Mouse (Mus musculus) spleen, adult 2 months (tissue): ENCODE data around the gene Atg7. TPM values are rescaled to one million over a fixed set of nuclear protein-coding genes. Genes with fewer than 3 reads are reported as not detected.

ENCODE experiments used
- DNase-seq, 2 experiments: peaks; one replicate each; pipeline versions ENCODE4 v3.0.0 to v3.0.0-alpha.2; 2012 to 2021; ENCODE audit warnings: low spot score in 2 of 2, low read depth in 1 of 2
- H3K27ac ChIP-seq: fragments of 200-500 bp; 2 replicates; pipeline ENCODE4 v1.5.1; 2012; ENCODE audit warnings: low read length, inconsistent platforms; ENCODE audit not compliant: insufficient read depth
- H3K27me3 ChIP-seq: fragments of 200-500 bp; 2 replicates; pipeline ENCODE4 v1.6.1; 2012; ENCODE audit warnings: mild to moderate bottlenecking, moderate library complexity, low read length, inconsistent platforms; ENCODE audit not compliant: control insufficient read depth, insufficient read depth
- H3K36me3 ChIP-seq: fragments of 200-500 bp; 2 replicates; pipeline ENCODE4 v1.6.1; 2012; ENCODE audit warnings: mild to moderate bottlenecking, low read length, inconsistent platforms; ENCODE audit not compliant: control insufficient read depth, insufficient read depth
- H3K4me1 ChIP-seq: fragments of 200-500 bp; 2 replicates; pipeline ENCODE4 v1.6.1; 2011; ENCODE audit warnings: inconsistent platforms; ENCODE audit not compliant: control insufficient read depth, insufficient read depth, insufficient read length
- H3K4me3 ChIP-seq: fragments of 200-500 bp; 2 replicates; pipeline ENCODE4 v1.5.1; 2011; ENCODE audit warnings: mild to moderate bottlenecking, inconsistent platforms; ENCODE audit not compliant: insufficient read depth, insufficient read length; ENCODE audit errors: extremely low read depth
- CTCF ChIP-seq: fragments of 200-500 bp; IDR thresholded peaks from 2 replicates; pipeline ENCODE4 v1.5.1; 2011; ENCODE audit warnings: mild to moderate bottlenecking, inconsistent platforms; ENCODE audit not compliant: insufficient read depth, insufficient read length, insufficient replicate concordance; ENCODE audit errors: extremely low read depth
- POLR2A ChIP-seq: fragments of 200-500 bp; IDR thresholded peaks from 2 replicates; pipeline ENCODE4 v1.6.1; 2011; ENCODE audit warnings: low read depth, low read length, inconsistent platforms
- WGBS: fragments of 180-500 bp; shearing (Covaris S2); methylation state at CpG from one replicate; pipeline ENCODE4 v1.1.7; 2018; 5-methylcytosine and 5-hydroxymethylcytosine counted together
- polyA plus RNA-seq: library from polyadenylated mRNA; depleted of rRNA; stranded (reverse); fragments of >200 nt; gene quantifications from 2 replicates; pipeline ENCODE4 v1.2.3, GENCODE M21; 2012

The Atg7 gene
- polyA plus RNA-seq, 1 experiment, result 11.7 TPM

DNA sequence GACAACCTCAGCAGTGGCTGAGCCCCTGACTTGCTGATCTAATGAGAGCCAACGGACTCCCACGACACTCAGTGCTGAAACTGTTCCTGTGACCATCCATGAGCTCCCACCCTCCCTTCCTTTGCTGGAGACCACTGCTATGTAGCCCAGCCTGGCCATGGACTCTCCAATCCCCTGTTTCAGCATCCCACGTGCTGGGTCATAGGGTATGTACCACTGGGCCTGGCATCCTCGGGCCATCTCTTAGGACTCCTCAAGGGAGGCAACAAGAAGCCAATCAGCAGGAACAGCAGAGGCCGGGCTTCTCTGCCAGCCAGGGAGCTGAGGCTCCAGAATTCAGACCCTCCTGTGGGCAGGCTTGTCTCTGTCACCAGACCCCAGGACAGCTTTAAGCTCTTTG, 239.3 kb downstream of the Atg7 start:
- TF ChIP-seq POLR2A, result no peak
- no peak for TF ChIP-seq CTCF

DNA sequence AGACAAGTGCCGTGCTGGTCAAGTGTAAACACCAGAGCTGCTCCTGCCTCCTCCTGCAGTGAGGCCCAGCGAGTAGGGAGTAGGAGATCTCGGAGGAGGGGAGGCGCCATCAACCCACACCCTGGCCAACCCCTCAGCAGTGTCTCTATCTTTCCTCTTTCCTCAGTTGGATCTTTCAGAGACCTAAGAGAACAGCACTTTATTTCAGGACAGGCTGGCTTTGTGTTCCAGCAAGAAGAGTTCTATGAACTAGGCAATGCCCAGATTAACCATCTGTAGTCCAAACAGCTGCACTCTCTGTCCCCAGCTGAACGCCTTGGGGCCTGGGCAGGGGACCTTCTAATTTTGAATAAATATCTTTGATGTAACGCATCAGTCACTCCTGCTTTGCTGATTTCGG, 239.8 kb downstream of the Atg7 start:
- H3K4me3 ChIP-seq, result no peak overlapping the region
- WGBS, result 71% methylated on average over 7 of the region's 7 CpGs

More for the DNA sequence above, 239.3 kb downstream of the Atg7 start:
- H3K27me3 ChIP-seq, result no peaks in the 10 kb centered on the region
- DNase-seq, result no peak
- no peak overlapping the region for H3K4me3 ChIP-seq
- 82% methylated on average over 5 of the region's 5 CpGs for WGBS
- no peak overlapping the region for H3K27ac ChIP-seq
- H3K36me3 ChIP-seq, result no peaks in the 10 kb centered on the region
- peaks cover 14% of the 10 kb centered on the region; the same call in 1 of the 2 replicates for H3K4me1 ChIP-seq

DNA sequence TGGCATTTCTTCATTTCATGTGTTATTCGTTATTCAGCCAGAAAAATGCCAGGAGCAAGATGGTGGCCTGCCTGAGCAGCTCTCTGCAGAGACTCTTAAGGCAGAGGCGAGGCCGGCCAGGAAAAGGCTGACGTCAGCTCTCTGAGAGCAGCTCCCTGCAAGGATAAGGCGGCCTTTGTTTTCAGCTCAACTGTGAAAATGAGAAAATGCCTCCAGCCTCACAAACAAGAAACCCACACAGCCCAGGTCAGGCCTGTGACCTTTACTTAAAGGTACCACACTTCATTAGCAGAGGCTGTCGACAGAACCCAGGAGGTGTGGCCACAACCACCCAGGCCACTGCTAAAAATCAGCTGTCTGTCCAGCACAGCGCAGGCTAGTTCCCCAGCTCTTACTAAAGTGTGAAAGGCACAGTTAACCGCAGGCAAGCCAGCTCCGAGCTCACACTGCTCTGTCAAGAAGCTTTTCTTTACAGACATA, 240.4 kb downstream of the Atg7 start:
- peaks cover 3% of the 10 kb centered on the region for H3K36me3 ChIP-seq
- no peak for DNase-seq
- H3K27ac ChIP-seq, result peak overlapping the region; percentile 45; the same call in 1 of the 2 replicates
- WGBS, result 47% methylated on average over 9 of the region's 9 CpGs
- H3K4me3 ChIP-seq, result no peak overlapping the region
- peaks cover 8% of the 10 kb centered on the region; the same call in 1 of the 2 replicates for H3K4me1 ChIP-seq
- no peaks in the 10 kb centered on the region for H3K27me3 ChIP-seq
- TF ChIP-seq CTCF (no peak), POLR2A (no peak)

More for the DNA sequence above, 239.8 kb downstream of the Atg7 start:
- Histone ChIP-seq H3K36me3 (no peaks in the 10 kb centered on the region), H3K27ac (0 out of 2 replicates have a peak overlapping the region, but pooled peaks have one; percentile 14), H3K27me3 (no peaks in the 10 kb centered on the region), H3K4me1 (peaks cover 12% of the 10 kb centered on the region; the same call in 1 of the 2 replicates)
- TF ChIP-seq CTCF (no peak), POLR2A (no peak)
- no peak for DNase-seq

DNA sequence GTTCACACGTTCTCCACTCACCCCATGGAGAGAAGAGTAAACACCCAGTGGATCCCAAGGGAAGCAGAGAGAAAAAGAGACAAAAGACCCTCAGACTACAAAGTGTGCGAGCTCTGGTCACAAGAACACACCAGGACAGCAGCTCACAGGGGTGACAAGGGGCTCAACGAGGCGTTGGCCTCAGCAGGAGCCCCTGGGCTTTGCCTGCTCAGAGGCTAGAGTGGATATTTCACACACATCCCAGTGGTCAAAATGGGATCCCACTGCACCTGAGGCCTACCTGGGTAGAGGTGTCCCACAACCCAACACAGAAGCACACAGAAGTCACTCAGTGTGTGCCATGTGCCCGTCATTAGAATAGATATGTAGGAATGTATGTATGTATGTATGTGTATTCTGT, 242.2 kb downstream of the Atg7 start:
- WGBS, result 92% methylated on average over 5 of the region's 5 CpGs
- H3K4me3 ChIP-seq, result no peak overlapping the region
- no peaks in the 10 kb centered on the region for H3K27me3 ChIP-seq
- H3K27ac ChIP-seq, result no peak overlapping the region
- peaks cover 8% of the 10 kb centered on the region; the same call in 1 of the 2 replicates for H3K4me1 ChIP-seq
- no peak for DNase-seq
- TF ChIP-seq POLR2A (no peak), CTCF (no peak)
- H3K36me3 ChIP-seq, result peaks cover 8% of the 10 kb centered on the region

DNA sequence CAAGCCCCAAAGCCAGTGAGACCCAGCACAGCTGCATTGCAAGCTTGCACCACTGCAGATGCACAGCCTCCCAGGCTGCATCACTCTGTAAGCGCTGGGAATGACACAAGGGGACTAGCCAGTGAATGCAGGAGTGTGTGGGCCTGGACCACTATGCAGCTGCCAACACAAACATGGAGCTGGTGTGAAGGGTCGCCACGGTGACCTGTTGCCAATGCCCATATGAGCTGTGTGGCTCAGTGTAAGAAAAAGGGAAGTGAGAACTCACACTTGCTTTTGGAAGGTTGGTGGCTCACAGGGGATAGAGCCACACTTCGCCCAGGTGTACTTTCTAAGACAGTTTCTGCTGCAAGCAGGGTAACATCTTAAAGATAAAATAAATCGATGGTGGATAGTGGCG, 243.1 kb downstream of the Atg7 start:
- TF ChIP-seq CTCF (no peak), POLR2A (no peak)
- peaks cover 8% of the 10 kb centered on the region; the same call in 1 of the 2 replicates for H3K4me1 ChIP-seq
- H3K27me3 ChIP-seq, result no peaks in the 10 kb centered on the region
- H3K27ac ChIP-seq, result 0 out of 2 replicates have a peak overlapping the region, but pooled peaks have one; percentile 28
- WGBS, result 49% methylated on average over 6 of the region's 6 CpGs
- H3K4me3 ChIP-seq, result no peak overlapping the region
- no peak for DNase-seq
- peaks cover 8% of the 10 kb centered on the region for H3K36me3 ChIP-seq

DNA sequence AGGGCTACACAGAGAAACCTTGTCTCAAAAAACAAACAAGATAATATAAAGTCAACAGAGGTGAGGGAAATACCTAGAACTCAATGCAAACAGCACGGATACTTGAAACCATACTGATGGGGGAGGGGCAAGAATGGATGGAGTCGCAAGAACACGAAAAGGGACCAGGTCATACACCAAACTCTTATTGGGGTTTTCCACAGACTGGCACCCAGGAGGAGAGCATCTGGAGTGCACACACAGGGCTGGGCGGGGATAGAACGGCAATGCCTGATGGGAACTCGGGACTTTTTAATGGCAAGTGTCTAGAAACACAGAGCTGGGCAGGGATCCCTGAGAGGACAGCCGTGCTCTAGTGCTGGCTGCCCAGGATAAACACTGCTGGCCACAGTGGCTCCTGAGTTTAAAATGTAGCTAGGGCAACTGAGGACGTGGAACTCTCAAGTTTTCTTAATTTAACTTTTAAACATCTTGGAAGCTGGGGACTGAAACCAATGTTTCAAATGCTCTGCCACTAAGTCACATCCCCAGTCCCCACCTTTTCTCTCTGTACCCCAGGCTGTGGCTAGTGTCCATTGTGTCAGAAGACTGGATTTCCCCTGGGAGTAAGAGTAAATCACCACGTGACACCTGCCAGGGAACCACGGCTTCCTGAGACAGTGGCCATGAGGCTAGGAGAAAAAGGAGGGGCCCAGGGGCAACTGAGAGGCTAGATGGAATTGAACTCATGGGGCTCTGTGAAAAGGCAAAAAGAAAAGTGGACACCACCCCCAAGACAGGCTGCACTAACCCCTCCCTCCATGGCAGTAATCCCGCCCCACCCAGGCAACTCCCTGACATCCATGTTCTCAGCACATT, 243.8 kb downstream of the Atg7 start:
- Histone ChIP-seq H3K27me3 (no peaks in the 10 kb centered on the region), H3K36me3 (peaks cover 8% of the 10 kb centered on the region), H3K4me1 (peaks cover 10% of the 10 kb centered on the region; the same call in 1 of the 2 replicates), H3K27ac (peak overlapping the region; percentile 29; the same call in 1 of the 2 replicates), H3K4me3 (no peak overlapping the region)
- DNase-seq, result no peak
- TF ChIP-seq CTCF, result no peak
- TF ChIP-seq POLR2A, result no peak
- WGBS, result 77% methylated on average over 11 of the region's 11 CpGs
